Mouse (Mus musculus): ENCODE measurements around the gene Cdh7.

GRCm38 (mm10) chr1:110056317-110056716, 74.1 kb downstream of the Cdh7 start:
- no peak for TF ChIP-seq CTCF (IDR thresholded peaks at IDR 0.05)
- no peak for TF ChIP-seq POLR2A (IDR thresholded peaks at IDR 0.05; ENCODE audit: insufficient read depth, low read depth, low read length)

All from heart, adult 2 months (tissue).